Mouse (Mus musculus): Measurements from ENCODE around the gene Mars2.

- no peak for TF ChIP-seq CTCF (IDR thresholded peaks at IDR 0.05; ENCODE audit: low read depth, low read length)
- TF ChIP-seq POLR2A (IDR thresholded peaks at IDR 0.05; ENCODE audit: extremely low read depth, insufficient read depth, low read length): no peak
Measured at GRCm38 (mm10) chr1:55207561-55207960, 29.4 kb upstream of the Mars2 start.
